Mouse (Mus musculus) thymus, adult 2 months (tissue): ENCODE results near the gene Zbed6.

ENCODE experiments used
- CTCF ChIP-seq: fragments of 200-500 bp; IDR thresholded peaks from 2 replicates; pipeline ENCODE4 v1.5.1; 2012; ENCODE audit warnings: mild to moderate bottlenecking, control low read depth, low read length, moderate library complexity, borderline replicate concordance; ENCODE audit not compliant: control insufficient read depth, poor library complexity, insufficient read depth; ENCODE audit errors: extremely low read depth
- POLR2A ChIP-seq: fragments of 200-500 bp; IDR thresholded peaks from 2 replicates; pipeline ENCODE4 v1.6.1; 2012; ENCODE audit warnings: mild to moderate bottlenecking, low read length, control low read depth, moderate library complexity; ENCODE audit not compliant: control insufficient read depth, poor library complexity, insufficient read depth; ENCODE audit errors: extremely low read depth

GRCm38 (mm10) chr1:133632168-133632567 lies 28.5 kb downstream of the Zbed6 start:
- TF ChIP-seq POLR2A (no peak), CTCF (no peak)
